In the genomic region with DNA sequence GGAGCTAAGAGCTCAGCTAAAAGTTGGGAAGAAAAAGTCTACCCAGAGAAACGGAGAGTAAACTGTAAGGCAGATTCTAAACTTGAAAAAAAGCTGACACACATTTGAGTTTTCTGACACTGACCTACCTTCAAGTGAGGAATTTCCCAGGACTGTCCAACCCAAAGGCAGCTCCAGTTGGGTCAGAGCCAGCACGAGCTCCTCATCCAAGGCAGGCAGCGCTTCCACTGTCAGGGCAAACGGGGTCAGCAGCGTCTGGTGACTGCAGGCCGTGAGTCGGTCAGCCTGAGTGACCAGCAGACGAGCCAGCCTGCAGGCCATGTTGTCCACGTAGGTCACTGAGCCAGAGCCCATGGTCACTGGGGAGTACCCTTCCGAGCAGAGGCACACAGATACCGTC, we compare ENCODE assay signal across 9 mouse cellular contexts.
DNase-seq lines count a peak whose midpoint lies in the region; TF ChIP-seq lines count a peak whose summit lies in the region.
"Had no signal": no experiment of that assay in that cellular context is flagged by ENCODE, and none has a peak within 500 bp of the region (broad histone marks: within the 10 kb centered on the region; RNA-seq: fewer than 3 reads in every experiment).

No protein-coding gene starts in this region.

- DNase-seq in retina, adult 2 months (ENCODE audit: low read depth, low spot score) = peak; percentile 6
- no peak for DNase-seq in retina, embryonic 14.5 days (ENCODE audit: low spot score)
- DNase-seq in cerebellum, adult 2 months = peak; percentile 30 to 55
- peak; percentile 54 for DNase-seq in gastrocnemius, postnatal 25 days
- peak; percentile 35 for DNase-seq in skeletal muscle tissue, adult 2 months (ENCODE audit: low read depth, low spot score)
- DNase-seq in layer of hippocampus, postnatal 25 days (ENCODE audit: extremely low spot score in 1 of 2, low spot score in 1 of 2) = no peak
- no peak for DNase-seq in hindbrain, embryonic 10.5 days (ENCODE audit: low spot score)
- DNase-seq: layer of hippocampus, adult 9-11 months had no signal

- 28% methylated on average over 11 of the region's 11 CpGs for WGBS in cerebellum, adult 2 months
- WGBS in hindbrain, embryonic 10.5 days = 68% methylated on average over 11 of the region's 11 CpGs

- no peak overlapping the region for H3K4me3 ChIP-seq in cerebellum, adult 2 months (replicated peaks; ENCODE audit: insufficient read depth, low read depth, low read length)
- no peak overlapping the region for H3K4me3 ChIP-seq in hindbrain, embryonic 10.5 days

- H3K9me3 ChIP-seq in hindbrain, embryonic 10.5 days = no peaks in the 10 kb centered on the region

- no peak for TF ChIP-seq POLR2A in cerebellum, adult 2 months (IDR thresholded peaks at IDR 0.05; ENCODE audit: borderline replicate concordance, insufficient read depth, low read length)

- no peaks in the 10 kb centered on the region for H3K4me1 ChIP-seq in cerebellum, adult 2 months (ENCODE audit: control insufficient read depth, insufficient read depth, low read length)
- peaks cover 6% of the 10 kb centered on the region; the same call in 1 of the 2 replicates for H3K4me1 ChIP-seq in hindbrain, embryonic 10.5 days (replicated peaks)

- TF ChIP-seq CTCF in cerebellum, adult 2 months (IDR thresholded peaks at IDR 0.05; ENCODE audit: borderline replicate concordance, insufficient read depth, low read depth, low read length) = no peak

- no peaks in the 10 kb centered on the region for H3K36me3 ChIP-seq in hindbrain, embryonic 10.5 days

- no peaks in the 10 kb centered on the region for H3K27me3 ChIP-seq in cerebellum, adult 2 months (ENCODE audit: control insufficient read depth, insufficient read depth, low read length)
- no peaks in the 10 kb centered on the region for H3K27me3 ChIP-seq in hindbrain, embryonic 10.5 days (ENCODE audit: insufficient read depth, poor library complexity, severe bottlenecking)

- no peak overlapping the region for H3K27ac ChIP-seq in cerebellum, adult 2 months (ENCODE audit: insufficient read depth, low read length)
- no peak overlapping the region for H3K27ac ChIP-seq in hindbrain, embryonic 10.5 days
- H3K27ac ChIP-seq: hindbrain, postnatal 0 days had no signal

Comparison
In these comparisons a context has a peak if more than half of its experiments do, and no peak if none do; other contexts are left out.
1. DNase-seq: peak in retina, adult 2 months (single experiment), cerebellum, adult 2 months (2 of 2), gastrocnemius, postnatal 25 days (single experiment) and skeletal muscle tissue, adult 2 months (single experiment); none in retina, embryonic 14.5 days (single experiment), layer of hippocampus, postnatal 25 days (0 of 2) and hindbrain, embryonic 10.5 days (single experiment).